Mouse (Mus musculus): Measurements from ENCODE around the gene Bicra.

GRCm38 (mm10) chr7:16031072-16031471 lies 16.6 kb downstream of the Bicra start:
- TF ChIP-seq CTCF (IDR thresholded peaks at IDR 0.05; ENCODE audit: low read depth, low read length) (no peak), POLR2A (IDR thresholded peaks at IDR 0.05; ENCODE audit: borderline replicate concordance, low read depth, low read length) (no peak)
